Mouse (Mus musculus) WW6 (cell line): ENCODE data around the gene Itm2b.

ENCODE experiments used
- DNase-seq: peaks from one replicate; pipeline ENCODE4 v3.0.0-alpha.2; 2013; ENCODE audit warnings: low read depth, low spot score

The Itm2b gene

GRCm38 (mm10) chr14:73384913-73385719 is at the start of gene Itm2b:
Gene Itm2b, minus strand, starts transcription at chr14:73385289.
- peak; percentile 65 for DNase-seq

DNA sequence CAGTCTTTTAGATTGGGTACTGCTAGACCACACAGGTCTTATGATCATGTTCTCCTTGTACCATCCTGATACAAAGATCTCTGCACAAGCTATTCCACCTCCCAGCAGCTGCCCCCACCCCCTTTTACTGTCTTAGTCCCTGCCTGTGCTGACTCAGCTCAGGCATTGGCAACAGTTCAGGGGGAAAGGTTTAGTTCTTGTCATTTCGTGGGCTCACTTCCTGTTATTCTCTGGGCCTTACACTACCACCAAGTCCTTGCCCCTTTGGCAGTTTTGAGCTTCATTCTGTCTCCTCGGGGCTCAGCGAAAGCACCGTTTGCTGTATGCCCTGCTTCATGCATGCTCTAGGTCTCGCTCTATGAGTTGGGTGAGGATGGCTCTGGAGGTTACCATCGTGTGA is 48.4 kb upstream of the Itm2b start:
- DNase-seq, result no peak

DNA sequence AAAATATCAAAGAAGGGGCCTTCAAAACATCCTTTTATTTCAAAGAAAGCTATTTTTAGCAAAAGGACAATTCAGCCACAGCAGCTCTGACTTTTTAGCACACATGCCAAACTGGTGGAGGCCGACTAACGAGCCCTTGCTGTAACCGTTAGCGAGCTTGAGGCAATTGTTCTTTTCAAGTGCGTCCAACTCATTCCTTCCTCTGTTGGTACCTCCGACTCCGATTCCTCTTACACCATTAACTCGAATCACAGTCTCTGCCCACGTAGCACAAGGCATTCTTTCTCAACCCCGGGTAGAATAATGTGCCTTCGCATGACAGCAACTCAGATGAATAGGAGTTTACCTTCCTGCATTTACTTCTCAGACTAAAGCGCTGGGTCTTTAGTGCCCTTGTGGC is 45.5 kb upstream of the Itm2b start:
- DNase-seq, result no peak

- no peak for DNase-seq
Measured at GRCm38 (mm10) chr14:73425571-73426041, 40.5 kb upstream of the Itm2b start.

DNA sequence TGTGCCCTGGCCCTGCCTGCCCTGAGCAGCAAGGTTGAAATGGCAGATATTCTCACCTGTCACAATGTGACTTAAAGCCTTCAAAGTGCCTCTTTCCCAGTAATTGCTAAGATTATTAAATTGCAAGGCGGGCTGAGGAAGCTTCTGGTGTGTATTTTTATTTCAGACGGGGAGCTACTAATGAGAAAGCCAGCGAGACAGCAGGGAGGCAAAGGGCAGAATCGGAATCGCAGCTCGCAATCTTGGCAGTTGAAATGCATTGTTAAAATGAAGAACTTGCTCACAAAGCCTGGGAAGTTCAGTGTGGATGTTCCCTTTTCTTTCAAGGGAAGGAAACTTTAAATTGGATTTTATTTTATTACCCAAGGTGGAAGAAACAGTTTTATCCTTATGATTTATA is 39.9 kb upstream of the Itm2b start:
- no peak for DNase-seq

DNA sequence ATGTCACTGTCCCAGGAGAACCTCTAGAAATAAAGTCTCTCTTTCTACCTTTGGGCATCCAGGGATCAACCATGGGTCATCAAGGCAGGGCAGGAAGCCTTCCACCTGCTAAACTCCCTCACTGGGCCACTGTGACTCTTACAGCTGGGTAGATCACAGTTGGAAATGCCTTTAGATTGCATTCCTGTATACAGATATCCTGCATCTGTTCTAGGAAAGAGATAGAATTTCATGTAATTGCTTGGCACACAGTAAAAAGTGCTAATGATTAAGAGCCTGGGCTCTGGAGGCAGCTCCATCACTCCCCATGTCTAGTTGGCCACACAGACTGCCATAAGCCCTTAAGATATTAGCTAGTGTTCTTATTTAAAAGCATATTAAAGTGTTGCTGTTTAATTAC is 38.5 kb upstream of the Itm2b start:
- no peak for DNase-seq

- no peak for DNase-seq
Measured at GRCm38 (mm10) chr14:73422621-73423020, 37.5 kb upstream of the Itm2b start.

- no peak for DNase-seq
Measured at GRCm38 (mm10) chr14:73421580-73421979, 36.5 kb upstream of the Itm2b start.

- DNase-seq, result no peak
Measured at GRCm38 (mm10) chr14:73420138-73420745, 35.2 kb upstream of the Itm2b start.

DNA sequence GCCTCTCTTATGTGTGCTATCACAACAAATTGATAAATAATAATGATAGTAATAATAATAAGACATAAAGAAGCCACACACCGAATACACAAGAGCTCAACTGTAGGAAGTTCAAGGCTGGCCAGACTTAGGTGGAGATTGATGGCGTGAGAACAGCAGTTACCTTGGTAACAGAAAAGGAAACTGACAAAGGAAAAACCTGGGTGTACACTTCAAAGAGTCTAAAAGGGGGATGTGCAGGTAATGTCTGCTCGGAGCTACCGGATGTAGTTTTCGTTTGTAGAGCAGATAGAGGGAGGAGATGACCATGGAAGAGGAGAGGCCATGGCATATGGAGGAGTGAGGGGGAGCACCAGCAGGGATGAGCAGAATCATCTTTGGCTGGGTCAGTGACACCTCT is 31.4 kb upstream of the Itm2b start:
- no peak for DNase-seq

GRCm38 (mm10) chr14:73415376-73416035 is 30.4 kb upstream of the Itm2b start:
- no peak for DNase-seq

DNA sequence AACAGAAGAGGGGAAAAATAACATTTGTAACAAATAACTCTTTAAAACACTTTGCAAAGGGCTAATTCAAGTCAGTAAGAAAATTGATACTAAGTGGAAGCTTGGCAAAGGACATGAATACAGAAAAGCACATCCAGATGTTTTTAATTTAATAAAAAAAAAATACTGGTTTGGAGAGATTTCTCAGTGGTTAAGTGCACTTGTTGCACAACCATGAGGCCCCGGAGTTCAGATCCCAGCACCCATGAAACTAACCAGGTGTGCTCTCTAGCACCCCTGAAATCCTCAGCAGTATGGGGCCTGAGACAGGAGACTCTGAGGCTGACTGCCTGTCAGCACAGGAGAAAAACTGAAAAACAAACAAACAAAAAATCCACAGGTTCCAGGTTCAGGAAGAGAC is 26.6 kb upstream of the Itm2b start:
- DNase-seq, result no peak

DNA sequence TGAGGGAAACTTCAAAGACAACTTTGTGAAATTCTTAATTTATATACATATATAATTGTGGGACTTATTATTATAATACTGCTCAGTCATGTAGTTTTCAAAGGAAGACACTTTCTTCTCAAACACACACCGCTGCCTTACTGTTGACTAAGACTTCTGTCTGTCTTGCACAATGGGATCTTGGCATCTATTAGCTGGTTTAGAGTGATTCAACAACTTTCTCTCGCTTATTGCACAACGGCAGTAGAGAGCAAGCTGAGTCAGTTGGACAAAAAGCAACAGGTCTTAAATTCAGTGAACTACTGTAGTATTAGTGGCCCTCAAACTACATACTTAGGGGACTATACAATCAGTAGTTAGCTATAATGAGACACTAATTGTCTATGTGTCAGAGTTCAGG is 25.0 kb upstream of the Itm2b start:
- DNase-seq, result no peak

DNA sequence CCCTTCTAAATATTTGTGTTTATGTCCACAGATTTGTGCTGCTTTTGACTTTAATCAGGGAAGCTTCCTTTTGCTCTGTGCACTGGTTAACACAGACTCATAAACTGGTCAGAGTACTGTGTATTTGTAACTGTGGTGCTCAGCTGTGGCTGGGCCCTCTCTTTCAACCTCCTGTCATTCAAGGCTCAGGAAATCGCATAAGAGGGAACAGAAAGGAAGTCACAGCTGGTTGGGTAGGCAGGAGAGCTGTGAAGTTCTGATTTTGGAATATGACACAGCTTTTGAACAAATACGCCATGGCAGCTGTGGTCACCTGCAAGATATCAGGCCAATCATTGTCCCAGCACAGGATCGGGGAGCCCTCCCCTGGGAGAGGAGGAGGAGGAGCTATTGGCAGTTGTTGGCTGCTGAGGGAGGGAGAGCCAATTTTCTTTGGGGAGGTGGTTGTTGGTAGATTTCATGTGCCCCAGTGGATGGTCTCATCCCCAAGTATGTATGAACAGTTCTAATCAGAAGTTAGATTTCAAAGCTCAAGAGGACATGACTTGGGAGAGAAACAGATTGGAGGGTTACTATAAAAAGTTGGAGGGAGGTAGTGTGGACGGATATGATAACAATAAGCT is 23.2 kb upstream of the Itm2b start:
- DNase-seq, result no peak

DNA sequence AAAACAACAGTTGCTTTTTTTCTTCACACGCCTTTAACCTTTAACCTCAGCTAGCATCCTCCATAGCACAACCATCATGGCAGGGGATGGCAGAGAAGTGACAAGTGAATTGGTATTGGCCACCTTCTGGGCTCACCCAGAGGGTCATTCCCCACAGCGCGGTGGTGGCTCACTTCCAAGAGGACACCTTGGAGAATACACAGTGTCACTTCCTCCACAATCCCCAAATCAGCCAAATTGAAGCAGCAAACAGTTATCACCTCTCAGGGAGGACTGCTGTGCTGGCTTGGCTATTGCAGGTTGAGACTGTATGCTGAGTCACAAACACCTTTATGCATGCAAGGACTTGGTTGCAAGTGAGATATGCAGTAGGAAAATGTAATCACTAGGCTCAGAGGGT is 18.9 kb upstream of the Itm2b start:
- DNase-seq, result no peak

DNA sequence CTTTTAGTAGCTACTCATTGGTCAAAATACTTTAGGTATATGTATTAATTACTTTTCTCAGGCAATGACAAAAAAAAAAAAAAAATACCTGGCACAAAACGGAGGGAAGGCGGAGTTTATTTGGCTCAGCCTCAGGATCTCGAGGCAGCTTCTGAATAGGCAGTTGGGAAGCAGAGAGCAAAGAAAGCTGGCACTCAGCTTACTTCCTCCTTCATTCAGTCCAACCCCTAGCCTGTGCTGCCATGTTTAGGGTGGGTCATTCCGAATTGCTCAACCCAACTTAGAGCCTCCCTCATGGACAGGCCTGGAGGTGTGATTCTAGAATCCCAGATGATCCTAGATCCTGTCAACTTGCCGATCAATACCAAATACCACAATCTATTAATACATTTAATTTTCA is 18.3 kb upstream of the Itm2b start:
- DNase-seq, result no peak

DNA sequence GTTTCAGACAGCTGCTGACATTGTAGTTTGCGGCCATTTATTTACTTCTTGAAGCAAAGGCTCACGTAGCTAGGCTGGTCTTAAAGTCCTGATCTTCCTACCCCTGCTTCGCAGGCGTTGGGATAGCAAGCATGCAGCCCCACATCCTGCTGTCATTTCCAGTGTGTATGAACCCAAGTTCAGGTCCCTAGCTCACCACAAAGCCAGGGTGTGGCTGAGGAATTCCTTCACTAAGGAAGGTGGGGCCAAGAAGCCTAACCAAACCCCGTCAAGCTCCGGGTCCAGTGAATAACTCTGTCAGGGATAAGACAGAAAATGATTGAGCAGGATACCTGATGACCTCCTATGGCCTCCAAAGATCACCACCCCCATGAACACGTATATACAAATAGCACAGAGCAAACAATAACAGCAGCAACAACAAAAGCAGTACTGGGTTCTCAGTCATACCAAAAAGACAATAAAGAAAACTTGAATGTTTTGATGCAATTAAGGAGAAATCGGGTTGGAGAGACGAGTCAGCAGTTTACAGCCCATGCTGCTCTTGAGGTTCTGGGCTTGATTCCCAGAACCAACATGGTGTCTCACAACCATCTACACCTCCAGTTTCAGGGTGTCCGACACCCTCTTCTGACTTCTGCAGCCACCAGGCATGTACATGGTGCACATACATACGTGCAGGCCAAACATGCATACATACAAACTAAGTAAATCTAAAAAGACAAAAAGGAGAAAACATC is 17.4 kb upstream of the Itm2b start:
- DNase-seq, result no peak

DNA sequence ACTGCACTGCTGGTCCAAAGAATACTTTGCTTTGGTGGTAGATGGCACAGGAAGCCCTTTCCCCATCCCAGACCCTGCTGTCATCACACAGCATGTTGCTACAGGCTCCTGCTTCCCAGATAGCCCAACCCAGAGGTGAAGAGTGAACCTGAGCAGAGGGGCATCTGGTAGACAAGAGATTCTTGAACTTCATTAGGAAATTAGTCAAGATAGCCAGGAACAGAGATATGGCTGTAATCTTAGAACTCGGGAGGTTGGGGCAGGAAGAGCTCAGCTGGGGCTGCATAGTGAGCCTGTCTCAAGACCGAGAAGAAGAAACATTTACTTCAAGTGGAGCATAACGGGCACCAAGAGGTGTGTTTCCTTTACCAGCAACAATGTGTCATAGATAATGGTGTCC is 16.3 kb upstream of the Itm2b start:
- no peak for DNase-seq

DNA sequence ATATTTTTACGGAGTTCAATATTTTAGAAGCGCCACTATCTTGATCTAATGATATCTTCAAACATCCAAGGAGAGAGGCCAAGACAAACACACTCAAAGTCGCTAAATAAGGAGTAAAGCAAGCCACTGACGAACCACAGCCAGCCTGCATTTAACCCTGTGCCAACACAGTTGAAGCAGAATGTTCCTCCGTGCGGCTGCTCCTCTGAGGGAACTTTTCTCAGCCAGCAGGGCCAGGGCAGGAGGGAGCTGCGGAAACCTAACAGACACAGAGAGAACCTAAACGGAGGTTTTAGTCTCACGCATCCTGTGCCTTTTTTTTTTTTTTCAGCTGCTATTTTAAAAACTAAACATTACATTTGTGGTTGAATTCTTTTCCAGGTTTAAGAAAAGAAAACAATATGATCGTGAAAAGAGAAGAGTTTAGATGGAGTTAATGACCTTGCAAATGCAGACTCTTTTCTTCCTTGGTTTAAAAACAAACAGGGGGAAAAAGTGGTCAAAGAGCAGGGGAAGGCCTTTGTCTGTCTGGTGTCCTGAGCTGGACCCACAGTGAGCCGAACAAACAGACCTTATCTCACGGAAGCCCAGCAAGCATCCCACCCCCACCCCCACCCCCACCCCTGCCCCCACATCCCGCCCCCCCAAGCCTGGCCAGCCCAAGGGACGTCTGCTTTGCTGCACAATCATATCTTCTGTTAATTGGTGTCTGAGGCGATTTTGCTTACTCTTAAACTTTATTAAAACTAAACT is 15.0 kb upstream of the Itm2b start:
- DNase-seq, result no peak

DNA sequence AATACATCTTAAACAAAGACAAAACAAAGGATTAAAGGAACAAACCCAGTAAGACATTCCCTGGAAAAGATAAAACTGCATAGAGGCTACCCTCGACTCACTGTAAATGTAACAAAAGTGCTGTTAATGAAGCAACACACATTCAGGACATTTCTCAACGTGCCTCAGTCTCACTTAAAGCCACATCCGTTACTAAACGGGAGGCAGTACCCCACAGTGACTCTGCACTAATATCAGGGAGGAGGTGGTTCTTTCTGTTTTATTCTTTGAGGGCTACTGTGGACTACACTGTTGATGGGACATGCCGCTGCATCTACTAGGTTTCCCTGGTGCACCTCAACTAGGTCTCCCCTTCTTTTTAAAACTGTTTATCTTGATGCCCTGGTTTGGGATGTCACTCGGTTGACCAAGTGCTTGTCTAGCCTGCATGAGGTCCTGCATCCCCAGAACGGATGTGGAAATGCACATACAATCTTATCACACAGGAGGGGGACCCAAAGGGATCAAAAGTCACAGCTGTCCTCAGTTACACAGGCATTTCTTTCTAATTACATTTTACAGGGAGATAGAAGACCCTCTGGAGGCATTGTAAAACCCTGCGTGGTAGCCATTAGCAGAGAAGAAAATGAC is 13.4 kb upstream of the Itm2b start:
- no peak for DNase-seq
